Mouse (Mus musculus) liver, embryonic 14.5 days (tissue): ENCODE measurements around the gene 4930539E08Rik. TPM values are rescaled to one million over a fixed set of nuclear protein-coding genes. Genes with fewer than 3 reads are reported as not detected.

Experiments used
- ATAC-seq: fragments of 200-750 bp; cut with Nextera tagmentation; 2 replicates; pipeline ENCODE4 v1.8.0; 2017; ENCODE audit warnings: moderate number of reproducible peaks, mild to moderate bottlenecking, moderate library complexity; ENCODE audit not compliant: insufficient read depth
- DNase-seq, 3 experiments: peaks; one replicate each; pipeline ENCODE4 v3.0.0-alpha.2; 2012 to 2013; ENCODE audit warnings: low read depth in 3 of 3, low spot score in 3 of 3
- H3K27ac ChIP-seq: fragments of 300-500 bp; sonication (generic); 2 replicates; pipeline ENCODE4 v1.5.1; 2014; ENCODE audit warnings: moderate library complexity, mild to moderate bottlenecking, control low read depth, inconsistent platforms
- H3K27me3 ChIP-seq: fragments of 300-500 bp; sonication (generic); 2 replicates; pipeline ENCODE4 v1.6.1; 2014; ENCODE audit warnings: mild to moderate bottlenecking, low read length, moderate library complexity; ENCODE audit not compliant: control insufficient read depth, insufficient read depth
- H3K36me3 ChIP-seq: fragments of 300-500 bp; sonication (generic); replicated peaks from 2 replicates; pipeline ENCODE4 v1.6.1; 2014; ENCODE audit warnings: low read depth; ENCODE audit not compliant: control insufficient read depth, insufficient read depth
- H3K4me1 ChIP-seq, 2 experiments: fragments of 200-500 bp in 1 of 2; fragments of 300-500 bp in 1 of 2; sonication (generic) in 1 of 2; replicated peaks; 2 replicates each; pipeline ENCODE4 v1.6.1; 2012 to 2014; ENCODE audit warnings: antibody characterized with exemption in 1 of 2, inconsistent platforms in 1 of 2, low read length in 1 of 2; ENCODE audit not compliant: control insufficient read depth in 2 of 2, insufficient read depth in 2 of 2
- H3K4me2 ChIP-seq: fragments of 300-500 bp; sonication (generic); 2 replicates; pipeline ENCODE4 v1.6.1; 2014; ENCODE audit warnings: low read depth, mild to moderate bottlenecking, control low read depth, moderate library complexity
- H3K4me3 ChIP-seq, 2 experiments: fragments of 200-500 bp in 1 of 2; fragments of 300-500 bp in 1 of 2; sonication (generic) in 1 of 2; 2 replicates each; pipeline ENCODE4 v1.5.1; 2012 to 2014; ENCODE audit warnings: low read depth in 2 of 2, low read length in 2 of 2, mild to moderate bottlenecking in 2 of 2, control low read depth in 1 of 2, inconsistent platforms in 1 of 2, moderate library complexity in 1 of 2; ENCODE audit not compliant: insufficient read depth in 1 of 2
- H3K9ac ChIP-seq: fragments of 300-500 bp; sonication (generic); replicated peaks from 2 replicates; pipeline ENCODE4 v1.6.1; 2014; ENCODE audit warnings: mild to moderate bottlenecking, control low read depth, moderate library complexity
- H3K9me3 ChIP-seq: fragments of 300-500 bp; sonication (generic); 2 replicates; pipeline ENCODE4 v1.6.1; 2016; ENCODE audit warnings: low read length, mixed read lengths; ENCODE audit not compliant: control insufficient read depth
- CTCF ChIP-seq: IDR thresholded peaks from 2 replicates; pipeline ENCODE4 v1.5.1; 2016; ENCODE audit warnings: antibody characterized with exemption, low read depth, control low read depth
- EP300 ChIP-seq: IDR thresholded peaks from 2 replicates; pipeline ENCODE4 v1.6.1; 2016; ENCODE audit warnings: antibody characterized with exemption, low read depth
- WGBS: fragments of 180-500 bp; shearing (Covaris S2); extraction: QIAGEN DNeasy Blood & Tissue Kit; methylation state at CpG from one replicate; pipeline ENCODE4 v1.1.7; 2014; ENCODE audit not compliant: insufficient replicate concordance; 5-methylcytosine and 5-hydroxymethylcytosine counted together
- polyA plus RNA-seq, 2 experiments: library from polyadenylated mRNA; depleted of rRNA in 1 of 2; stranded (reverse) in 1 of 2; unstranded in 1 of 2; fragments of >200 nt; fragmentation: Nextera tagmentation in 1 of 2; extraction: Ambion mirVana in 1 of 2; gene quantifications; 2 replicates each; pipeline versions ENCODE4 v1.2.1 to v1.2.3; 2012 to 2014

4930539E08Rik gene
- polyA plus RNA-seq, 2 experiments, result 0.03 to 0.06 TPM

DNA sequence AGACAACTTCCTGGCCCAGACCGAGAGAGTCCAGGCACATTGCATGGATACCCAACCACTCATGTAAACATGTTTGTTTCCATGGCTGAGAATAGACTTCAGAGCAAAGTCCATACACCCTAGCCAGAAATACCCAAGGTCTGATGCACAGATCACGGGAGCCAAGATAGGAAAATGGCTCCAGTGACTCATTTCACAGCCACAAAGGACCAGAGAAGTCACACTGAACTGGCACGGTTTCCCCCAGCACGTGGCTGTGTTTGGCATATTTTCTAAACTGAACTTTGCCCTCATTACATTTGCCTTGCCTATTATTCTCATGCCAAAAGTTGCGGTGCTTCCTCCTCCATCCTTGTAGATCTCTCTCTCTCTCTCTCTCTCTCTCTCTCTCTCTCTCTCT, 1.9 kb downstream of the 4930539E08Rik start:
- DNase-seq (no peak), ATAC-seq (no peak)
- Histone ChIP-seq H3K4me1 (no peaks in the 10 kb centered on the region; a peak in 1 of 4 replicates), H3K9me3 (no peaks in the 10 kb centered on the region), H3K36me3 (no peaks in the 10 kb centered on the region), H3K4me2 (no peak overlapping the region), H3K27ac (no peak overlapping the region), H3K4me3 (no peak overlapping the region), H3K9ac (no peak overlapping the region), H3K27me3 (peaks cover 6% of the 10 kb centered on the region)
- WGBS, result 57% methylated on average over 5 of the region's 5 CpGs
- TF ChIP-seq CTCF (no peak), EP300 (no peak)

DNA sequence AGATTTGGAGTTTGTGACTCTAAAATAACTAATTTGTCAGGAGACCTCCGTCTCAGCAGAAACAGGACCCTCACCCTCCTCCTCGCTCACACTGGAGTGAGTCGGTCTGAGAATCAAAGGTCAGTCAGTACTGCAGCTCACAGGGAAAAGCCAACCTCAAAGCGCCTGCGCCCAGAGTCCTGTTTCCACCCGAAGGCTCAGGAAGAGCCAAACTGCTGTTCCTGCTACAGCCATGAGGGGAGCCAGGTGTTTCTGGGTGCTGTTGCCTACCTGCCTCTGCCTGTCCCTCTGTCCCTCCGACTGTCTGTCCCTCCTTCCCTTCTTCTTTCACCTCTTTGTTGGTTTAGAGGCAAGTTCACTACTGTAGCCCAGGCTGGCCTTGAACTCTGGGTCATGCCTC, 5.0 kb downstream of the 4930539E08Rik start:
- peak; percentile 44 for TF ChIP-seq CTCF
- no peak for TF ChIP-seq EP300
- ATAC-seq, result no peak

DNA sequence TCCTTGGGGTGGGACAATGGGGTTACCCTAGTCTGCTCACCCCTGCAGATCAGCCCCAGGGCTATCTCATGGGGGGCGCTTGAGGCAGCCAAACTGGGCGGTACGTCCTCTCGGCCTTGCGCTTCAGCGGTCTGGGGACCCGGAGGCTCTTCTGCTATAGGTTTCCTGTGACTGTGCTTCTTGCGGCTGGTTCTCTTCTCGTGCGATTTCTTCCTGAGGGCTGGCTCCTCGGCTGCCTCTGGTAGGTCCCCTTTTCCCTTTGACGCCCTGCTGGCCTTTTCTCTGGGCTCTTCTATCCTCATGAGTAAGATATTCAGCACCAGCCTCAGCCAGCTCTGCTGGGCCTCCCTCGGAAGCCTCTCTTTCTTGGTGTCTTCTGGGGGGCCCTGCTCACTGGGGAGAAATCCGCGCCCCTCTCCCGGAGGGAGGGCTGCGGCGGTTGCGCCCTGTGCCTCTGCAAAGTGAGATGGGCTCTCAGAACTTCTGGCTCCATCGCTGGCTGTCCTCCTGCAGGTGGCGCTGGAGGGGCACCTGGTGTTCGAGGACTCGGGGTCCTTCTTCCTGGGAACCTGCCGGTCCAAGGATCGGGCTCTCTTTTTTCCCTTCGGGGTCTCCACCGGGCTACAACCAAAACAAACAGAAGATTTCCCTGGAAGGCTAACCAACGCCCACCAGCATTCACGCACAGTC, 5.7 kb downstream of the 4930539E08Rik start:
- DNase-seq, result no peak
- no peak for ATAC-seq
- no peak overlapping the region for H3K9ac ChIP-seq

More for the DNA sequence above, 5.0 kb downstream of the 4930539E08Rik start:
- Histone ChIP-seq H3K4me1 (no peaks in the 10 kb centered on the region; a peak in 1 of 4 replicates), H3K36me3 (no peaks in the 10 kb centered on the region), H3K9ac (no peak overlapping the region), H3K4me3 (no peak overlapping the region), H3K27ac (no peak overlapping the region), H3K4me2 (peak overlapping the region; percentile 47; the same call in 1 of the 2 replicates), H3K27me3 (peaks cover 6% of the 10 kb centered on the region), H3K9me3 (no peaks in the 10 kb centered on the region)
- WGBS, result 53% methylated on average over 7 of the region's 7 CpGs
- no peak for DNase-seq

DNA sequence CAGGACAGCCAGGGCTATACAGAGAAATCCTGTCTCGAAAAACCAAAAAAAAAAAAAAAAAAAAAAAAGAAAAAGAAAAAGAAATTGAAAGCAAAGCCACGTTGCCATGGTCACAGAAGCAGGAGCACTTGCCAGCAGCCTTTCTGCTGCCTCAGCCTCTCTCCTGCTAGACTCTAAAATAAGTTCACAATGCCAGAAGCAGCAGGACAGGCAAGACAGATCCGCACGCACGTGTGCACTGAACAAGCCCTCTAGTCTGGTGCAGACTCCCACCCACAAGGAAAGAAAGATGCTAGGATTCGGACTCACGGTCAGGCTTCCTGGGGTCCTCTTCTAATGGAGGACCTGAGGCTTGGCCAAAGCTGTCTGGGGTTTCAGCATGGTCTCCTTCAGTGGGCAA, 7.2 kb downstream of the 4930539E08Rik start:
- TF ChIP-seq CTCF (no peak), EP300 (no peak)
- Histone ChIP-seq H3K27me3 (peaks cover 6% of the 10 kb centered on the region), H3K4me3 (no peak overlapping the region), H3K4me2 (no peak overlapping the region), H3K36me3 (no peaks in the 10 kb centered on the region), H3K4me1 (no peaks in the 10 kb centered on the region; a peak in 1 of 4 replicates), H3K9me3 (no peaks in the 10 kb centered on the region), H3K9ac (no peak overlapping the region), H3K27ac (no peak overlapping the region)
- WGBS, result 75% methylated on average over 7 of the region's 7 CpGs
- no peak for DNase-seq
- ATAC-seq, result no peak

More for the DNA sequence above, 5.7 kb downstream of the 4930539E08Rik start:
- TF ChIP-seq CTCF (peak; percentile 75), EP300 (no peak)
- Histone ChIP-seq H3K4me1 (no peaks in the 10 kb centered on the region; a peak in 1 of 4 replicates), H3K27ac (no peak overlapping the region), H3K27me3 (peaks cover 6% of the 10 kb centered on the region), H3K9me3 (no peaks in the 10 kb centered on the region), H3K4me2 (peak overlapping the region; percentile 47), H3K36me3 (no peaks in the 10 kb centered on the region), H3K4me3 (peak overlapping the region in 1 of 2 experiments; percentile 12; a peak in 1 of 4 replicates)
- WGBS, result 3% methylated on average over 29 of the region's 29 CpGs

DNA sequence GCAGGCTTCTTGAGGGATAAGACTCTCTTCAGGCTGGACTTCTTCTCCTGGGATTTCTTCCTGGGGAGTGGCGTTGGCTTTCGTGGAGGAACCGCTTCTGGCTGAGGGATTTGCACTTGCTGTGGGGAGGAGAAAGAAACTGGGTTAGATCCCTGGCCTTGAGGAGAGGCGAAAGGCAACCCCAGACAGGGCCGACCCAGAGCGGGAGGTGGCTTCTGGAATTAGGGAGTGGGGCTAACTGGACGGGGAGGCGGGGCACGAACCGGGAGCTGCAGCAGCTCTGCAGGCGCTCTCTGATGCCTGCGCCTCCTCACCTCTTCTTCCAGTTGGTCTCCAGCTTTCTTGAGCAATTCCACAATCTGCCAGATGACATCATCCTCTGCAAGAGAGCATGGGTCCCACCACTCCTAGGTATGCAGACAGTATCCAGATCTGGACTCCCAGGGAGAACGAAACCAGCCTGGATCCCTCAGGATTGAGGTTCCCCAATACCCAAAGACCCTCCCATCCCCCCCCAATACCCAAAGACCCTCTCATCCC, 9.7 kb downstream of the 4930539E08Rik start:
- 71% methylated on average over 13 of the region's 13 CpGs for WGBS
- Histone ChIP-seq H3K4me3 (no peak overlapping the region), H3K27ac (no peak overlapping the region), H3K9ac (no peak overlapping the region), H3K9me3 (no peaks in the 10 kb centered on the region), H3K4me2 (no peak overlapping the region), H3K27me3 (peaks cover 6% of the 10 kb centered on the region), H3K4me1 (no peaks in the 10 kb centered on the region; a peak in 1 of 4 replicates), H3K36me3 (no peaks in the 10 kb centered on the region)
- no peak for ATAC-seq
- no peak for DNase-seq
- TF ChIP-seq CTCF, result no peak
- TF ChIP-seq EP300, result no peak
